Mouse (Mus musculus) forebrain, postnatal 0 days (tissue): ENCODE results near the gene Bsn. TPM values are rescaled to one million over a fixed set of nuclear protein-coding genes. Genes with fewer than 3 reads are reported as not detected.
A peak's percentile ranks its signal among the peaks of the same experiment; 100 is the strongest.

Experiments
- ATAC-seq: fragments of 200-750 bp; cut with Nextera tagmentation; 2 replicates; pipeline ENCODE4 v1.8.0; 2017; ENCODE audit warnings: mild to moderate bottlenecking, moderate library complexity
- DNase-seq: peaks from one replicate; pipeline ENCODE4 v3.0.0-alpha.2; 2015
- H3K27ac ChIP-seq: fragments of 300-500 bp; sonication (generic); 2 replicates; pipeline ENCODE4 v1.5.1; 2014; ENCODE audit warnings: low read depth, mild to moderate bottlenecking, antibody characterized with exemption, low read length, moderate library complexity, mixed read lengths
- H3K27me3 ChIP-seq: fragments of 300-500 bp; sonication (generic); 2 replicates; pipeline ENCODE4 v1.6.1; 2014; ENCODE audit warnings: mild to moderate bottlenecking, low read length, mixed read lengths; ENCODE audit not compliant: insufficient read depth
- H3K36me3 ChIP-seq: fragments of 300-500 bp; sonication (generic); 2 replicates; pipeline ENCODE4 v1.6.1; 2014; ENCODE audit warnings: mild to moderate bottlenecking, moderate library complexity; ENCODE audit not compliant: insufficient read depth
- H3K4me1 ChIP-seq: fragments of 300-500 bp; sonication (generic); 2 replicates; pipeline ENCODE4 v1.6.1; 2014; ENCODE audit warnings: antibody characterized with exemption; ENCODE audit not compliant: insufficient read depth
- H3K4me2 ChIP-seq: fragments of 300-500 bp; sonication (generic); 2 replicates; pipeline ENCODE4 v1.6.1; 2014; ENCODE audit warnings: low read depth, mild to moderate bottlenecking, moderate library complexity
- H3K4me3 ChIP-seq: fragments of 300-500 bp; sonication (generic); 2 replicates; pipeline ENCODE4 v1.5.1; 2014; ENCODE audit warnings: low read depth, low read length, mixed read lengths
- H3K9ac ChIP-seq: fragments of 300-500 bp; sonication (generic); 2 replicates; pipeline ENCODE4 v1.6.1; 2014; ENCODE audit warnings: mild to moderate bottlenecking
- H3K9me3 ChIP-seq: fragments of 300-500 bp; sonication (generic); 2 replicates; pipeline ENCODE4 v1.6.1; 2016; ENCODE audit warnings: low read length
- CTCF ChIP-seq: sonication (generic); IDR thresholded peaks from 2 replicates; pipeline ENCODE4 v1.5.1; 2016; ENCODE audit warnings: antibody characterized with exemption, control low read depth, low read depth
- WGBS: fragments of 180-500 bp; shearing (Covaris S2); extraction: QIAGEN DNeasy Blood & Tissue Kit; methylation state at CpG from one replicate; pipeline ENCODE4 v1.1.7; 2014; 5-methylcytosine and 5-hydroxymethylcytosine counted together
- polyA plus RNA-seq: library from polyadenylated mRNA; unstranded; fragments of >200 nt; fragmentation: Nextera tagmentation; extraction: Ambion mirVana; gene quantifications from 2 replicates; pipeline ENCODE4 v1.2.1, GENCODE M21; 2015
- total RNA-seq: library from RNA; depleted of rRNA; stranded (reverse); fragments of >200 nt; gene quantifications from 2 replicates; pipeline ENCODE4 v1.2.3, GENCODE M21; 2014

Gene Bsn
- total and polyA plus RNA-seq, 2 experiments from 2014 or later = 5.5 to 34.1 TPM

DNA sequence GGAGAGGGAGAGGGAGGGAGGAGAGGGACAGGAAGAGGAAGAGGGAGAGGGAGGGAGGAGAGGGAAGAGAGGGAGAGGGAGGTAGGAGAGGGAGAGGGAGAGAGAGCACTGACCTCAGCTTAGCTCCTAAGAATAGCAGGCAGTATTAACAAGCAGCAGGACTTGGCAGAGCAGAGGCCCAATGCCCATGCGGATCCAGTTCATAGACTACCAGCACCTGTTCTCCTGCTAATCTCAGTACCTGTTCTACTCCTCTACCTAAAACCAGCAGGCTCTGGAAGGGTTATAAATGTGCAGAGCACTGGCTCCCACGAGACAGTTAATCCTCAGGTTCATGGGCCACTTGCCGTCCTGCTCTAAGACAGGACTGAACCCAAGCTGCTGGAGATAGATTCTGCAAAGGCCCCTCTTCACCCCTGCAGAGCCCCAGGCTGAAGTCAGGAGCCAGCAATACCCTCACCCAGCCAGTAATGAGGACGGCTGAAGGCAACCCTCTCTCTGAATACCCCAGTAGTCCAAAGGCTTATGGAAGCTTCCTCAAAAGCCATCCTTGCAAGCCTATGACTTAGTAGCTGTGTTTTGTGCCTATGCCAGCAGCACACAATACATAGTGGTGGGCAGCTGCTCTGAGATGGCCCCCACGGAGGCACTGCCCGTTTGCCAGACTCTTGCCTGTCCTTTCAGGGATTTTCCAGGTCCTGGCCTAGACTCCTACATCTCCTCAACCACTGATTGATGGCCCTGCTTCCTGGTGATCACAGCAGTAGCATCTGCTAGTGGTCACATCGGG lies 116.8 kb downstream of the Bsn start:
- H3K27me3 ChIP-seq = no peaks in the 10 kb centered on the region
- H3K36me3 ChIP-seq = peaks cover 23% of the 10 kb centered on the region
- no peak for TF ChIP-seq CTCF
- H3K4me1 ChIP-seq = peaks cover 3% of the 10 kb centered on the region
- H3K4me2 ChIP-seq = no peak overlapping the region
- DNase-seq (no peak), ATAC-seq (no peak)
- H3K27ac ChIP-seq = no peak overlapping the region
- no peak overlapping the region for H3K9ac ChIP-seq
- 65% methylated on average over 7 of the region's 7 CpGs for WGBS
- no peaks in the 10 kb centered on the region for H3K9me3 ChIP-seq
- H3K4me3 ChIP-seq = no peak overlapping the region

DNA sequence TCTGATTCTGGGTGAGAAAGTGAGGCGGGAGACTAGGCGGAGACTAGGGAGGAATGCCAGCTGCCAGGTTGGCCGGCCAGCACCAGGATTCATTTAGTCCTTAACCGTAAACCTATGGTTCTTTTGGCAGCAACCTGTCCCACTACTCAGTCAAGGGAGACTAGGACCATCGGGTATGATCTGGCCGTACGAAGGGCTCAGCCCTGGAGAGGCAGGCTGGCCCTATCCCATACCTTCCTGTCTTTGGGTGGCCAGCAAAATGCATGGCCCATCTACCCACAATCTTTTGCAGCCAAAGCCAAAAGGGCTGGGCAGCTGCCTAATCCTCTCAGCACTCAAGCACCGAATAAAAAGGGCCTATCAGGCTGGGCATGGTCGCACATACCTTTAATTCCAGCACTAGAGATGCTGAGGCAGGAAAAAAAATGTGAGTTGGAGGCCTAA lies 117.7 kb downstream of the Bsn start:
- no peak for ATAC-seq
- H3K4me2 ChIP-seq = no peak overlapping the region
- DNase-seq = no peak
- no peak overlapping the region for H3K4me3 ChIP-seq
- 57% methylated on average over 9 of the region's 9 CpGs for WGBS
- H3K27me3 ChIP-seq = no peaks in the 10 kb centered on the region
- no peak overlapping the region for H3K9ac ChIP-seq
- H3K9me3 ChIP-seq = no peaks in the 10 kb centered on the region
- peaks cover 23% of the 10 kb centered on the region for H3K36me3 ChIP-seq
- H3K4me1 ChIP-seq = no peaks in the 10 kb centered on the region
- H3K27ac ChIP-seq = no peak overlapping the region
- no peak for TF ChIP-seq CTCF

DNA sequence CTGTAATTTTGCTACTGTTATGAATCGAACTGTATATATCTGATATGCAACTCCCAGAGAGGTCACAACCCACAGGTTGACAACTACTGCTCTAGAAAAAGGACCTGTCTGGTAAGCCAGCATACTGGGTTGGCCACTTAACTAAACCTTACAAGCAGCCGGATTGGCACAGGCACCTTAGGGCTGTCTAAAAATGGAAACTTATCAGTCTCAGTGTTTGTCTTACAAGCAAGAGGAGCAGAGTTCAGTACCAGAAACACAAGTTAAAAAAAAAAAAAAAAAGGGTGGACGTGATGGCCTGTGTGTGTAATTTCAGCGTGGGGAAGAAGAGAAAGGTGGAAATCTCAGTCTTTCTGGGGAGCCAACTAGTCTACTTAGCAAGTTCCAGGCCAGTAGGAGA lies 118.4 kb downstream of the Bsn start:
- Histone ChIP-seq H3K4me3 (no peak overlapping the region), H3K36me3 (peaks cover 23% of the 10 kb centered on the region), H3K4me2 (no peak overlapping the region), H3K27me3 (no peaks in the 10 kb centered on the region), H3K9me3 (no peaks in the 10 kb centered on the region), H3K4me1 (no peaks in the 10 kb centered on the region), H3K9ac (no peak overlapping the region), H3K27ac (no peak overlapping the region)
- ATAC-seq (no peak), DNase-seq (no peak)
- WGBS = 91% methylated on average over 4 of the region's 4 CpGs
- TF ChIP-seq CTCF = no peak

DNA sequence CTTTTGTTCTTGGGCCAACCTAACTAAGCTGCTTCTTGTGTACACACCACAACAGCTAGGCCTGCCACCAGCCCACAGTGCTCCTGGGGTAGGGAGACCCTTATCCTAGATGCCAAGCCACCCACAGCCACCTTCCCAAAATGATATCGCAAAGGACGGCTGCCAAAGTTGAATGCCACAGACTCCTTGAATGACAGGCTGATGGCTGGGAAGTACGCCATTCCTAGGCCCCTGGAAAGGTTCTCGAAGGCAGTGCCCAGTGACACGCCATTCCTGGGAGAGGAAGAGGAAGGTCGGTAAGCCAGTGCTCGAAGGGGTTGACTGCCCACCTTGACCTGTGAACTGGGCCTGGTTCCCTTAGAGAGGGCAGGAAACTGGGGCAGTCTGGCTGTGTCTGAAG lies 120.7 kb downstream of the Bsn start:
- peaks cover 23% of the 10 kb centered on the region for H3K36me3 ChIP-seq
- H3K9me3 ChIP-seq = no peaks in the 10 kb centered on the region
- H3K4me2 ChIP-seq = no peak overlapping the region
- H3K4me3 ChIP-seq = no peak overlapping the region
- TF ChIP-seq CTCF = no peak
- H3K9ac ChIP-seq = no peak overlapping the region
- no peaks in the 10 kb centered on the region for H3K4me1 ChIP-seq
- H3K27me3 ChIP-seq = no peaks in the 10 kb centered on the region
- no peak for DNase-seq
- no peak for ATAC-seq
- 90% methylated on average over 7 of the region's 7 CpGs for WGBS
- H3K27ac ChIP-seq = no peak overlapping the region

DNA sequence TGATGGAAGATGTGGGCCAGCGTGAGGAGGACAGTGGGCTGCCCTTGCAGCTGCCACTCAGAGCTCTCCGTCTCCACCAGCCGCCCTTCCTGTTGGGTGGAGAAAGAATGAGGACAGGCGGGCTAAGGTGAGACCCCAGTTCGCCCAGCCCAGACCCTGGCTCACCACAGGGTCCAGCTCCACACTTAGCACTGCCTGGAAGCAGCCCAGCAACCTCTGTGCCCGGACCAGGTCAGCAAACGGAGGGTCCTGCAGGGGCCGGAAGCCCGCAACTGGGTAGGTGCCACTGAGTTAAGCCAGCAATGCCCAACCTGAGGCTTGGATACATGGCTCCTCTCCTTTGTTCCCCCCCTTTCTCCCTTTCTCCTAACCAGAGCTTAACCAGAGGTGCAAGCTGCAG lies 121.2 kb downstream of the Bsn start:
- 86% methylated on average over 9 of the region's 9 CpGs for WGBS
- ATAC-seq (no peak), DNase-seq (no peak)
- Histone ChIP-seq H3K4me2 (no peak overlapping the region), H3K27ac (no peak overlapping the region), H3K9ac (no peak overlapping the region), H3K27me3 (no peaks in the 10 kb centered on the region), H3K36me3 (peaks cover 28% of the 10 kb centered on the region), H3K4me3 (no peak overlapping the region), H3K4me1 (no peaks in the 10 kb centered on the region), H3K9me3 (no peaks in the 10 kb centered on the region)
- no peak for TF ChIP-seq CTCF

DNA sequence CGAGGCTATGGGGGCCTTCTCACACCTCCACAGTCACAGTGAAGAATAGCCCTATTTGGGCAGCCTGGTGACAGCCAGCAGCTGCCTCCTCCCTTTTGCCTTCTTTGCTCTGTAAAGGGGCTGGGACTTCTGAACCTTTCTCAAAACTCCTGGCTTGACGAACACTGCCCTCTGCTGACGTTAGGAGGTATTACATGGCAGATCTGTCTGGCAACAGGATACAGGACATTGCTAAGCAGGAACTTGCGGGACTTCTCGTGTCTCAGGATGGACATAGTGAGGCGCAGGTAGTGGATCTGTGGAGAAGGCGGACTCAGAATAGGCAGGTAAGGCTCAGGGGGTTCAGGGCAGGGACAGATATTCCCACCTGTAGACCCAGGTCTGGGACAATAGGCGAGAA lies 122.3 kb downstream of the Bsn start:
- Histone ChIP-seq H3K27me3 (no peaks in the 10 kb centered on the region), H3K4me2 (no peak overlapping the region), H3K9me3 (no peaks in the 10 kb centered on the region), H3K27ac (no peak overlapping the region), H3K4me3 (no peak overlapping the region), H3K36me3 (peaks cover 38% of the 10 kb centered on the region), H3K9ac (no peak overlapping the region), H3K4me1 (no peaks in the 10 kb centered on the region)
- TF ChIP-seq CTCF = peak; percentile 96
- DNase-seq (peak; percentile 92), ATAC-seq (peak; percentile 44)
- 17% methylated on average over 8 of the region's 8 CpGs for WGBS

DNA sequence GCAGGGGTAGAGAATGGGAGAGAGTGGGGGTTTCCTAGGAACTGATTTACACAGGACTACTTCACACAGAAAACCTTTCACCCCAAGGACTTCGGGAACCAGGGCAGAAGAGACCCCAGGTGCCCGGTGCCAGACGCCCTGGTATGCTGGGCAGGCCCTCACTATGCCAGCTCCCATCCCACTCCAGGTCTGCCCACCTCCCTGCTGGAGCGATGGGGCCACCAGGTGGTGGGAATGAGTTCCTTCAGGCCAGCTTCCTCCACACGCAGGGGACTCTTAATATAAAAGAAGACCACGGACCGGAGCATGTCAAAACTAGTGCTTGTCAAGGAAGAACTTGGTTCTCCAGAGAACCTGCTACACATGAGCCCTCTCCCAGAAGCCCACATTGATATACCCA lies 123.0 kb downstream of the Bsn start:
- no peak for DNase-seq
- Histone ChIP-seq H3K27ac (no peak overlapping the region), H3K27me3 (no peaks in the 10 kb centered on the region), H3K36me3 (peaks cover 45% of the 10 kb centered on the region), H3K4me2 (no peak overlapping the region), H3K9ac (no peak overlapping the region), H3K4me3 (no peak overlapping the region), H3K9me3 (no peaks in the 10 kb centered on the region), H3K4me1 (no peaks in the 10 kb centered on the region)
- ATAC-seq = no peak
- 77% methylated on average over 7 of the region's 7 CpGs for WGBS
- TF ChIP-seq CTCF = no peak
